Mouse (Mus musculus) brown adipose tissue, adult 24 weeks (tissue): ENCODE data around the gene Grin2c. TPM values are rescaled to one million over a fixed set of nuclear protein-coding genes. Genes with fewer than 3 reads are reported as not detected.
A peak's percentile ranks its signal among the peaks of the same experiment; 100 is the strongest.

ENCODE experiments used
- H3K27ac ChIP-seq: fragments of 200-500 bp; replicated peaks from 2 replicates; pipeline ENCODE4 v1.5.1; 2012; ENCODE audit warnings: low read depth, mild to moderate bottlenecking, low read length
- H3K4me1 ChIP-seq: fragments of 200-500 bp; 2 replicates; pipeline ENCODE4 v1.6.1; 2012; ENCODE audit warnings: low read length, mixed read lengths; ENCODE audit not compliant: control insufficient read depth, insufficient read depth, insufficient read length
- H3K4me3 ChIP-seq: fragments of 200-500 bp; 2 replicates; pipeline ENCODE4 v1.5.1; 2012; ENCODE audit warnings: low read depth, mild to moderate bottlenecking, low read length, moderate library complexity; ENCODE audit not compliant: insufficient read depth
- polyA plus RNA-seq: library from polyadenylated mRNA; stranded (reverse); fragments of >200 nt; gene quantifications from 2 replicates; pipeline ENCODE4 v1.2.4, GENCODE M21; 2012; ENCODE audit not compliant: missing spikeins, insufficient read depth, insufficient read length

Grin2c gene
- polyA plus RNA-seq, result not detected in 2 replicates

GRCm38 (mm10) chr11:115267061-115267883 is at the start of gene Grin2c:
Gene Grin2c (minus strand): TSS chr11:115267243.
- H3K4me3 ChIP-seq, result no peak within 1 kb of the TSS
- H3K27ac ChIP-seq, result no peak within 1 kb of the TSS
- no peaks in the 10 kb centered on the region for H3K4me1 ChIP-seq

GRCm38 (mm10) chr11:115314249-115314648 is 47.2 kb upstream of the Grin2c start:
- H3K4me1 ChIP-seq, result no peaks in the 10 kb centered on the region
- no peak overlapping the region for H3K27ac ChIP-seq
- no peak overlapping the region for H3K4me3 ChIP-seq

- H3K4me3 ChIP-seq, result no peak overlapping the region
- H3K4me1 ChIP-seq, result no peaks in the 10 kb centered on the region
- no peak overlapping the region for H3K27ac ChIP-seq
These were observed 41.7 kb upstream of the Grin2c start for GRCm38 (mm10) chr11:115308781-115309180.

- Histone ChIP-seq H3K4me3 (no peak within 1 kb of the TSS), H3K4me1 (no peaks in the 10 kb centered on the region), H3K27ac (no peak within 1 kb of the TSS)
These were observed 39.8 kb upstream of the Grin2c start, which contains the start of gene Otop2 for GRCm38 (mm10) chr11:115306863-115307262. Gene Otop2 (plus strand): TSS chr11:115307163.

GRCm38 (mm10) chr11:115303167-115303566 is 36.1 kb upstream of the Grin2c start:
- Histone ChIP-seq H3K4me1 (no peaks in the 10 kb centered on the region), H3K4me3 (no peak overlapping the region), H3K27ac (no peak overlapping the region)

- Histone ChIP-seq H3K4me1 (peaks cover 5% of the 10 kb centered on the region; the same call in 1 of the 2 replicates), H3K4me3 (no peak overlapping the region), H3K27ac (no peak overlapping the region)
These were observed 34.3 kb upstream of the Grin2c start for GRCm38 (mm10) chr11:115301351-115301750.

GRCm38 (mm10) chr11:115300745-115301144 is 33.7 kb upstream of the Grin2c start:
- H3K27ac ChIP-seq, result no peak overlapping the region
- no peak overlapping the region for H3K4me3 ChIP-seq
- peaks cover 5% of the 10 kb centered on the region; the same call in 1 of the 2 replicates for H3K4me1 ChIP-seq

- Histone ChIP-seq H3K4me3 (no peak overlapping the region), H3K27ac (no peak overlapping the region), H3K4me1 (peaks cover 5% of the 10 kb centered on the region; the same call in 1 of the 2 replicates)
These were observed 31.1 kb upstream of the Grin2c start for GRCm38 (mm10) chr11:115298160-115298559.

- Histone ChIP-seq H3K27ac (no peak within 1 kb of the TSS), H3K4me3 (peak within 1 kb of the TSS; percentile 62)
These were observed 30.3 kb upstream of the Grin2c start, which contains the start of gene Fads6 for GRCm38 (mm10) chr11:115297214-115297826. Gene Fads6 (minus strand): TSS chr11:115297663.

GRCm38 (mm10) chr11:115296471-115297210 is 29.6 kb upstream of the Grin2c start:
- no peak overlapping the region for H3K27ac ChIP-seq
- H3K4me3 ChIP-seq, result peak overlapping the region; percentile 62
- H3K4me1 ChIP-seq, result peaks cover 5% of the 10 kb centered on the region; the same call in 1 of the 2 replicates

More at GRCm38 (mm10) chr11:115297214-115297826, 30.3 kb upstream of the Grin2c start, which contains the start of gene Fads6:
- H3K4me1 ChIP-seq, result peaks cover 5% of the 10 kb centered on the region; the same call in 1 of the 2 replicates

GRCm38 (mm10) chr11:115295939-115296338 is 28.9 kb upstream of the Grin2c start:
- no peak overlapping the region for H3K27ac ChIP-seq
- peaks cover 5% of the 10 kb centered on the region; the same call in 1 of the 2 replicates for H3K4me1 ChIP-seq
- H3K4me3 ChIP-seq, result no peak overlapping the region

GRCm38 (mm10) chr11:115292631-115293375 is 25.8 kb upstream of the Grin2c start:
- no peak overlapping the region for H3K27ac ChIP-seq
- peaks cover 7% of the 10 kb centered on the region for H3K4me1 ChIP-seq
- H3K4me3 ChIP-seq, result no peak overlapping the region

GRCm38 (mm10) chr11:115291503-115291902 is 24.5 kb upstream of the Grin2c start:
- Histone ChIP-seq H3K4me1 (peaks cover 2% of the 10 kb centered on the region), H3K27ac (no peak overlapping the region), H3K4me3 (no peak overlapping the region)

GRCm38 (mm10) chr11:115290919-115291318 is 23.9 kb upstream of the Grin2c start:
- Histone ChIP-seq H3K27ac (no peak overlapping the region), H3K4me1 (peaks cover 2% of the 10 kb centered on the region), H3K4me3 (no peak overlapping the region)
